Mouse (Mus musculus): ENCODE results near the gene Recql5.

Recql5 gene

DNA sequence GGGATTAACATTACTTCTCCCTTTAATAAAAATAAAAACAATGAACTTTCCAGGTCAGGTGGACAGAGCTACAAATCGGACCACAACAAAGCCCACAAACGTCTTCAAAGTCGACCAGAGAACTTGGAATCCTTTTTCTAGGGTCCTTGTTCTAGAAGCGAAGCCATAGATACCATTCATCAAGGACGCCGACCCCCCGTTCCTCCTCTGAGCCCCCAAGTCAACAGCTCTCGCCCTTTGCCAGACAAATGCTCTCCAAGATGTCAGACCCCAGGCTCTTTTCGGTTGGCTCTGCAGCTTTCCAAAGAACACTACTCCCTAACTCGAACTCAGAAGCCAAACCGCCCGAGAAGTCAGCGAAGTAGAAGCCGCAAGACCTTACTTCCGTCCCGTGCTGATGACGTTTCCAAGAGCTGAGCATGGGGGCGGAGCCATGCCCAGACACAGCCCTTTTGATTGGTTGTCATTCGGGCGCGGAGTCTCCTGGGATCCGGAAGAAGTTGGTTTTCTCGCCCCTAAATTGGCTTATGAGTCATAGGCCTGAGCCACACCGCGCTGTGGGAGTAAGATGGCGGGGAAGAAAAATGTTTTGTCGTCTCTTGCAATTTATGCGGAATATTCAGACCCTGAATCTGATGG is at the start of gene Recql5, which contains the start of gene Sap30bp:
Gene Recql5, minus strand, starts transcription at position 370 of the 639 bp plus-strand sequence.
Gene Sap30bp, plus strand, starts transcription at position 175 of the 639 bp plus-strand sequence.
- DNase-seq (ENCODE audit: extremely low read depth, low read depth, low spot score): peak; percentile 84

DNA sequence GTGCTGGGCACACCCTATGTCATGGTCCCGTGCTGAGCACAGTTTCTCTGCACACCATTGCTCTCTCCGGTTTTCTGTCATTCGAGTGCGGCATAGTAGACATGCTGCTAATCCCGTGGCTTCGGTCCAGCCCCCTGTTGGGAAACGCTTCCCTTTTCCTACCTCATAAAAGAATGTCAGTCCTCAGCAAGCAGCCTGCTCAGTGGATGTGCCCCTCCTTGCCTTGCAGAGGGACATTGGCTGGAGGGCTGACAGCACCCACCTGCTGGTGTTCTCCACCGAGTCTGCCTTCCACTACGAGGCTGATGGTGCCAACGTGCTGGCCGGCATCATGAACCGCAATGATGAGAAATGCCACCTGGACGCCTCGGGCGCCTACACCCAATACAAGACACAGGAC is 49.2 kb upstream of the Recql5 start:
- no peak for DNase-seq (ENCODE audit: extremely low read depth, low read depth, low spot score)

GRCm38 (mm10) chr11:115975544-115975943 is 42.3 kb upstream of the Recql5 start:
- no peak for DNase-seq (ENCODE audit: extremely low read depth, low read depth, low spot score)

DNA sequence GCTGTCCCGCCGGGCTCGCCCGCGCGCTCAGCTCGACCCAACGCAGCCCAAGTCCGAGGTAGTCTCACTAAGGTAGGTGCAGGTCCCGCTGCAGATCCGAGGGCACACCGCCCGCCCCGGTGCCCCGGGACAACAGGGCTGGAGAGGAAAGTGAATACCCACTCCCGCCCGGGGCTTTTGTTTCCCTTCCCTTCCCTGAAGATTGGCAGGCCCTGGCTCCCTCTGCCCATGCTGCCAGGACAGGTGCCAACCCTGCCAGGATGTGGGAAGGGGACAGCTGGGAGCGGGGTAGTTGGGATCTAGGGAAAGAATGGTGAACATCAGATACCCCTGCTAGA is 41.8 kb upstream of the Recql5 start:
- no peak for DNase-seq (ENCODE audit: extremely low read depth, low read depth, low spot score)

DNA sequence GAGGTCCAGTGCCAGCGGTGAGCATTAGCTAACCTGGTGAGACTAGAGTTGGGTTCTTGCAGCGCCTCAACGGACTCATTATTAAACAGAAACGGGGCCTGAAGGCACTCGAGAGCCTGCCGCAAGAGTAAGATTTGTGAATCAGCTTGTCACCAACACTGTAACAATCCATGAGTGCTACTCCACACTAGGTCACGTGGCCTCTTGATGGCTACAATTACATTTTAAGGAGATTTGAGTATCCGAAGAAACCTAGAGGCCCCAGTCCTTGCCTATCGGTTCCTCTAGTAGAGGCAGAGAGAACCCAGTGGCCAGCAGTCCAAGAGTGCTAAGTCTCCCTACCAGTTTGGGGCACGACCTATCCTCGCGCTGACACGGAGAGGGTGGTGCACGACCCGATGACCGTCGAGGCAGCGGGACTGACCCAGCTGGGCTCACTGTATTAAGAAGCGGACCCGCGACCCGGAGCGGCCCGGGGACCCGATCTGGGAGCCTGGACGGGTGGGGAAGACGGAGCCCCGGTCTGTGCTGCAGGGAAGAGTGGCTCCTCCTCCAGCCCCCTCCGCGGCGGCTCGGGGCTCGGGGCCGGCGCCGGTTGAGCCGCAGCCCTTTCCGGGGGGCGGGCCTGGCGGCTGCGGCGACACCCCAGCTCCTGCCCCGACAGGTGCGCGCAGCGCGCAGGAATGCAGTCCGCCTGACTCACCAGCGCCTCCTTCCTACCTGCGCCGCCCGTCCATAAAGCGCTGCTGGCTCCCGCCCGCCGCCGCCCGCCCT is 41.2 kb upstream of the Recql5 start, which contains the start of gene Itgb4:
Gene Itgb4, plus strand, starts transcription at position 401 of the 774 bp plus-strand sequence.
- no peak for DNase-seq (ENCODE audit: extremely low read depth, low read depth, low spot score)

GRCm38 (mm10) chr11:115971016-115971415 is 37.7 kb upstream of the Recql5 start:
- no peak for DNase-seq (ENCODE audit: extremely low read depth, low read depth, low spot score)

GRCm38 (mm10) chr11:115970006-115970673 is 36.9 kb upstream of the Recql5 start:
- DNase-seq (ENCODE audit: extremely low read depth, low read depth, low spot score): no peak

GRCm38 (mm10) chr11:115968731-115969405 is 35.6 kb upstream of the Recql5 start:
- DNase-seq (ENCODE audit: extremely low read depth, low read depth, low spot score): no peak

GRCm38 (mm10) chr11:115964977-115965604 is 31.8 kb upstream of the Recql5 start:
- no peak for DNase-seq (ENCODE audit: extremely low read depth, low read depth, low spot score)

DNA sequence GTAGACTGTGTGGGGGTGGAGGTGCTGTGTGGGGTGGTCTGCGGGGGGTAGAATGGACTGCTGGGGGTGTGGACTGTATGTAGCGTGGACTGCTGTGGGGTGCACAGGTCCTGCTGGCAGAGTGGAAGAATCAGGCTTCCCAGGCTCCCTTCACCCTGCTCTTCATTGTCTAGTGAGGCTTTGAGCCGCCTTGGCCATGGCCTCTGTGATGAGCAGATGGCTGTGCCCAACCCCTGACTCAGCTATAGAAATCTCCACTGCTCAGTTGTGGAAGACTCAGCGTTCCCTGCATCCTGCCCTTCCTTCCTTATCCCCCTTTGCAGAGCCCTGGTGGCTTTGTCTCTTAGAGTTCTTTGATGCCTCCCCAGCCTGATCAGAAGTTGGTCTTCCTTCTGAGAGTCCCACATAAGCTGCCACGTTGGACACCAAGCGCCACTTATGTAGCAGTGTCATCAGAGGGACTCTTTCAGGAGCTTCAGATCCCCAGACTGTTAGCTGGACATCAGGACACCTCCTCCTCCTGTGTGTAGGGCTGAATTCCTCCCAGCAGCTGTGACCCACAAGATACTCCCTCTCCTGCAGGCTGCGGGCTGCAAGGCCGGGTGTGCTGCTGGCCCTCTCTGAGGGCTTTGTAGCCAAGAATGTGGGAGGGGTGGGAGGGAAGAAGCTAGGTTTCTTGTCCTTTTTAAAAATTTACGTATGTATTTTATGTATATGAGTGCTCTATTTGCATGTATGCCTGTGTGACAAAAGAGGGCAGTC is 29.6 kb upstream of the Recql5 start:
- DNase-seq (ENCODE audit: extremely low read depth, low read depth, low spot score): no peak

- peak; percentile 82 for DNase-seq (ENCODE audit: extremely low read depth, low read depth, low spot score)
Measured at GRCm38 (mm10) chr11:115959018-115959417, 25.7 kb upstream of the Recql5 start.

- DNase-seq (ENCODE audit: extremely low read depth, low read depth, low spot score): peak; percentile 55
Measured at GRCm38 (mm10) chr11:115957971-115958370, 24.7 kb upstream of the Recql5 start.

DNA sequence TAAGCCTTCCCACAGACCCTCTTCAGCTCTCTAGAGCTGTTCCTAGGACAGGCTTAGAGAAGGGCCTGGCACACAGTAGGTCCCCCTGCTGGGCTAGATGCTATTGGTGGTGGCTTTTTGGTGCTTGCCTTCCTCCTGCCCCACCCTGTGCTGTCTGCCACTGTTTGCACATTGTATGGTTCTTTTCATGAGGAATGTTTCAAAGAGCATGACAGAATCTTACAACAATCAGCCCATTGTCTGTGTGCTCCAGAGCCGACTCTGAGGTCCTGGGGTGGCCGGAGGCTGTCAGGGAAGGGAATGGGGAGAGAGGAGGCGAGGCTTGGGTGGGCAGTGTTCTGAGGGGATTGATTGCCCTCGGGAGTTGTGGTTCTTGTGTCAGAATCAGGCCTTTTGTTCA is 23.2 kb upstream of the Recql5 start:
- no peak for DNase-seq (ENCODE audit: extremely low read depth, low read depth, low spot score)

GRCm38 (mm10) chr11:115955195-115955858 is 22.1 kb upstream of the Recql5 start:
- no peak for DNase-seq (ENCODE audit: extremely low read depth, low read depth, low spot score)

DNA sequence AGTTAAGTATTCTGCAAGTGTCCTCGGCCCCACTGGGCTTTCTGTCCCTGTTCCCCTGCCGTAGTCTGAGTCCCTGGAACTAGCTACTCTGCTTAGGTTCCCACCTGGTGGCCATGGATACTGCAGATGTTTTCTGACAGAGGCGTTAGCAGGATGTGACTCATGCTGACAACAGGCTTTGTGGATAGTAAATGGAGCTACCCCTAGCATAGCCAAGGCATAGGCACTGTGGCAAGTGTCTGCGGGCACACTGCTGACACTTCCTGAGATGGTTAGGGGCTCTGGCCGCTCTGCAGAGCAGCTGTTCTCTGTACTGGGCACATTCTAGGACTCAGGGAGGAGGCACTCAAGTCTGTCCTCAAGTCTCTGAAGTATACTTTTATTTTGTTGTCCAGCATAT is 21.4 kb upstream of the Recql5 start:
- DNase-seq (ENCODE audit: extremely low read depth, low read depth, low spot score): no peak

- DNase-seq (ENCODE audit: extremely low read depth, low read depth, low spot score): no peak
Measured at GRCm38 (mm10) chr11:115950719-115951118, 17.4 kb upstream of the Recql5 start.

DNA sequence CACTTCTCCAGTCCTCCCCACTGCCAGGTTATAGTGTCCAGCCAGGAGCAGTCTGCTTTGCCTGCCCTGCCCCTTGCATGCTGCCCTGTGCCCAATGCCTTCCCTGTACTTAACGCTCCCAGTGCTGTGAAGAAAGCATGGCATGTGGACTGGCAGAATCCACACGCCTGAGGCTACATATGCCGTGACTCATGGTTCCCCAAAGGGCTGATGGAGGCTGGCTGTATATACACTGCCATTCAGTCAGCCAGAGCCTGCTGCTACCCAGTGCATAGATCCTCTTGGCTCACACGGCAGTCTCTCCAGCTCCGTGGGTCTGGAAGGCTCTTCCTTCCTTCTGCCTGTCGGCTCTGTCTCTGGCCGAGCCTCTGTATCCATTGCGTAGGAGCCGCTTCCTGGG is 15.0 kb upstream of the Recql5 start:
- no peak for DNase-seq (ENCODE audit: extremely low read depth, low read depth, low spot score)

DNA sequence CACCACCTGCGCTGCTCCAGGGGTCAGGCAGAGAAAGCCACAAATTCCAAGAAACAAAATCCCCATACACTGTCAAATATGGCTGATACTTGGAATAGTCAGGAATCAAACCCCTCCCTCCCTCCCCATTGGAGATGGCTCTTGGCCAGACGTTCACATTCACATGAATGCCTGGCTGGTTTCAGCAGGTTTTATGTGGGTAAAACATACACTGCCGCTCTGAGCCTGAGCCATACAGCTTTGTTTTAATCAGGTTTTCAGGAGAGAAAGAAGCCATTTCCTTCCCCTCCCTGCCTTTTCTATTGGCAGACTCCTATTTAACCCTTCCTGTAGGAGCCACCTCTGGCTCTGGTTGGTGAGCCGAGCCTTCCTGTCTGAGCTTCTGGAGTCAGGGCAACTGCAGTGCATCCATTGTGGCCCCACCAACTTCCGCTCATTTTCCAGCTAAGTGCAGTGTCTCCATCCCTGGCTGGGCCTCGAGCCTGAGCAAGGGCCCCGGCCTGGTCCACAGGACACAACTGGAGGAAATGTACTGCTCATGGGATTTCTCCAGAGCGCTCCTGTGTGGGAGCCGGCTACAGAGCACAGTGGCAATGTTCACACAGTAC is 13.0 kb upstream of the Recql5 start:
- DNase-seq (ENCODE audit: extremely low read depth, low read depth, low spot score): no peak

DNA sequence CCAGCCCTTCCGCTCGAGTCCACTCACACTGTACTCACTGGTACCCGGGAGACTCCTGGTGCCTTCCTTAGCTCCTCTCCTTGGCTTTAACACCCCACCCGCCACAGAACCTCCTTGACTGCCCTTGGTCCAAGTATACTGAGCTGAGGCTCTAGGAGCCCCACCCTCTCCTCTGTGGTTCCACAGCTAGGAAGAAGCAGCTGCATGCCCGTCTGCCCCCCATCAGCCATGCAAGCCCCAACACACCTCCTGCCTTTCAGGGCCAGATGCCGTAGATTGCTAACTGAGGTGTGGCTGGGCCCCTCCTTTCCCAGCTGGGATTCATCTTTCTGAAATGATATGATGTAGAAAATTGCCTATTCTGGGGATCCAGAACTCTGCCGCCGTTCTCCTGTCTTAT is 12.0 kb upstream of the Recql5 start:
- DNase-seq (ENCODE audit: extremely low read depth, low read depth, low spot score): no peak

Measured in fat pad, adult 2 months (tissue).